Mouse (Mus musculus) T-cell, adult 2 months (primary cell): ENCODE measurements around the gene Tfeb.

Experiments
- DNase-seq: peaks from one replicate; pipeline ENCODE4 v3.0.0; 2022; ENCODE audit warnings: low spot score

Gene Tfeb

DNA sequence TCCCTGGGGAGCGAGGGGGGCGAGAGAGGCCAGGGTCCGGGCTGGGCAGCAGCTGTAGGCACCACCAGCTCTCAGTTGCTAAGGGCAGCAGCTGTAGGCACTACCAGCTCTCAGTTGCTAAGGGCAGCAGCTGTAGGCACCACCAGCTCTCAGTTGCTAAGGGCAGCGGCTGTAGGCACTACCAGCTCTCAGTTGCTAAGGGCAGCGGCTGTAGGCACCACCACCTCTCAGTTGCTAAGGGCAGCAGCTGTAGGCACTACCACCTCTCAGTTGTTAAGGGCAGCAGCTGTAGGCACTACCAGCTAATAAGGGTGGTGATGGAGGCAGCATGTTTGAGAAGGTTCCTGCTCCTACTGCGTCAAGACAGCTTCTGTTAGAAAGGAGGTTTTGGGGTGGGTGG, 52.2 kb downstream of the Tfeb start:
- DNase-seq = no peak

DNA sequence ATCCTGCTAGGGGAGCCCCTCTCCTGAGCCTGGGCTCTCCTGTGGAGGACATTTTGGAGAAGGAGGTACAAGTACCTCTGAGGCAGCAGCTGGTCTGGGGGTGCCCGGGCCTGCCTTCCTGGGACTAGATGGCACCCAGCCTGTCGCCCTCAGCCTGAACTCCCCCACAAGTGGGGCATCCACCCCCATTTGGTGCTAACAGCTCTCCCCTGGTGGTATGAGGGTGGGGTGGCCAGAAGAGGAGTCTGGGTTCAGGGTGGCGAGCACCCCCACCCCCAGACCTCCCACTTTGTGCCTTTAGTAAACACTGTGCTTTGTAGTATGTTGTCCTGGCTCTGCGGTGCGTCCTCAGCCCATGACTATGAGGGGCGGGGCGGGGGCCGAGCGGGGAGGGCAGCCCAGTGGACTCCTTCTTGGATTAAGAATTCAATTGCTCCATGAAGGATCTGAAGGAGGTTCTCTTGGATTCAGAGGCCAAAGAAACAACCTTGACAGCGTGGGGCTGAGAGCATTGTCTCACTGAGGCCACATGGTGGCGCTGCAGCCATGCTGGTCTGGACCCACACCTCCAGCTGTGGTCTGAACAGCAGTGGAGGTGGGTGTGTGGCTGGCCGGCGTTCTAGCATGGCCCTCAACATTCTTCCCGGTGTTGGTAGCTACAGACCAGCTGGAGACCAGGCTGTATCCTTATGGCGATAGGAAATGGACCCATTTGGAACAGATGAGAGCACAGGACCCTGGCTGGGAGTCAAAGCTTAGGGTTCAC, 55.5 kb downstream of the Tfeb start:
- peak; percentile 45 for DNase-seq

DNA sequence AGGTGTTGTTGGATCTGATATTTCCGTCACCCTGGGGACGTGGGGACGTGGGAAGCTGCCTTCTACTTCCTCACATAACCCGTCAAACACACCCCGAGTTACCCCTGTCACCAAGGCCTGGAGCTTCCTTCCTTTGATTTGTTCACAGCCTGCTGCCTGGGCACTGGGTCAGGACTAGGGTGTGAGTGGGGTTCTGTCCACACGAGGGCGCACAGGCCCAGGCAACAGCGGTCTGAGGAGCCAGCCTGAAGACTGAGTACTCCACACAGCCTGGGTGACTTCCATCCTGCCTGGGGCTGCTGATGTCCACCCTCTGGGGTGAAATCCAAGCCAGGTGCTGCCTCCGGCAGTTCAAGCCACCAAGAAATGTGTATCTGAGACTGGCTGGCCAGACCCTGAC, 56.5 kb downstream of the Tfeb start:
- DNase-seq = peak; percentile 68

DNA sequence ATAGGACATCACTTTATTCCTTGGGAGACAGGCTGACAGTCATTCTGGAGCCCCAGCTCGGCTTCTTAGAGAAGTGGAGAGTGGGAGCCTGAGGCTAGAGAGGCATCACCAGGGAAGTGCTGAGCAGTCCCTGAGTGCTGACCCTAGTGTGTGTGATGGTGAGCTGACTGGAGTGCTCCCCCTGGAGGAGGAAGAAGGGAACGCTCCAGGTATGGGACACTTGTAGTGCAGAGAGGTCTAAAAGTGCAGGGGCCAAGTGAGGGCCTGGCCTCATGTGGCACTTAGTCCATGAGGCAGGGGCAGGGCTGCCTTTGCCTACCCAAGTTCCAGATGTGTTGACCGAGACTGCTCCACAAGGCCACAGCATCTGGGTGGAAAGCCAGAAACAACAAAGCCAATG, 58.6 kb downstream of the Tfeb start:
- DNase-seq = peak; percentile 24

DNA sequence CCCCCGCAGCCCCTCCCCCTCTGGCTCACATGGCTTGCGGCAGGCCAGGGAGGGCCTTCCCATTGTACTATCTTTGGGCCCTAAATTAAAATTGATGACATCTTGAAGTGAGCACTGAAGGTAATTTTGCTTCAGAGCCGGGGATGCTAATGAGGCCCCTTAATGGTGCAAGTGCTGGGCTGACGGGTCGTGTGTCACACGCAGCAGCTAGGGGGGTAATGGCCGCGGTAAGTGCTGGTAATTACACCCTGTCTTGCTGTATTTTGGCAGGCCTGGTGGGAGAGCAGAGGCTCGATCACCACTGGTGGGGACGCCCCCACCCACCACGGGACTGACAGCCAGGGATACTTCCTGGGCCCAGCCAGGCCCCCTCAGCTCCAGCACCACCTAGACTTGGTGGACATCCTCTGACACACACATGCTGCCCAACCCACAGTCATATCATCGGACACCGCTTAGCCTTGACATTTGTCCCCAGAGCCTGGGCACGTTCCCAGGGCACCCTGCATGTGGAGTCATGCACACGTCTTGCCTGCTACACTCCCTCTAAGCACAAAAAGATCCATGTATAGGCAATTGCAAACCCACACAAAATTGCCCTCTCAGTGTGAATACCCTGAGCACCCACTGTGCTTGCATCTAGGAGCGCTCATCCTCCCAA, 59.5 kb downstream of the Tfeb start:
- DNase-seq = no peak

DNA sequence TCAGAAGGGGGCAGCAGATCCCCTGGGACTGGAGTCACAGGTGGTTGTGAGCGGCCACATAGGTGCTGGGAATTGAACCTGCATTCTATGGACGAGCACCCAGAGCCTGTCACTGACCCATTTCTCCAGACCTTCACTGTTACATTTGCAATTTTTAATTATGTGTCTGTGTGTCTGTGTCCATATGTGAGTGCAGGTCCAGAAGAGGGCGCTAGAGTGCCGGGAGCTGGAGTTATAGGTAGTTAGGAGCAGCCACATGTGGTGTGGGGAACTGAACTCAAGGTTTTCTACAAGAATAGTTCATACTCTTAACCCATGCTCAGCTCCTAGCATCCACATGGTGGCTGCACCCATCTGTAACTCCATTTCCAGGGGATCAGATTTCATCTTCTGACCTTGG, 60.1 kb downstream of the Tfeb start:
- DNase-seq = no peak

DNA sequence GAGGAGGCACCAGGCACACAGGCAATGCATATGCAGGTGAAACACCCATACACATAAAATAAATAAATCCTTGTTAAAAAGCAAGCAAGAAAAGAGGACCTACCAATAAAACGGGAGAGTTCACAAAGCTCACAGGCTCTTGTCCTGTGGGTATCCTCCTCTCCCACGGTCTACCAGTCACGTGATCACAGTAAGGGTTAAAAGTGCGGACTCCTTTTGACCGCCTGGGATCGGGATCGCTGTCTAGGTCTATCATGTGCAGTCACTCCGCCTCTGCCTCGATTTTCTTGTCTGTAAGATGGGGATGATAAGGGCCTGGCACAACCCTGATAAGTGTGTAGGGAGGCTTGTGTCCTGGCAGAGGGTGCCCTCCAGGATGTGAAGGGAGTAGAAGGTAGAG, 60.6 kb downstream of the Tfeb start:
- DNase-seq = no peak

DNA sequence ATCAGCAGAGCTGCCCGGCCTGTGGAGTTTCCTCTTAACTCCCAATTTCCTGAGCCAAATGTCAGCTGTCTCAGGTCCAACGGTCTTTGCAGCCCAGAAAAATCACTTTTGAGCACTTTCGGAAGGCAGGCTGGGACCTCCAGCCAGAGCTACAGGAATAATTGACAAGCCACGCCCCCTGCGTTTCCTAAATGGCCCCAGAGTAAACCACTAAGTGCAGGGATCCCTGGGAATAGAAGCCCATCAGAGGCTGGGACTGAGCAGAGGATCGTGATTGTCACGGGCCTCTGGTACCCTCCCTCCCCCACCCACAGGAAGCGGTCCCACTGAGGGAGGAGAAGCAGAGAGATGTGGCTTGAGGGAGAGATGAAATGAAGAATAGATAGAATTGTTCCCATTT, 66.0 kb downstream of the Tfeb start:
- no peak for DNase-seq

DNA sequence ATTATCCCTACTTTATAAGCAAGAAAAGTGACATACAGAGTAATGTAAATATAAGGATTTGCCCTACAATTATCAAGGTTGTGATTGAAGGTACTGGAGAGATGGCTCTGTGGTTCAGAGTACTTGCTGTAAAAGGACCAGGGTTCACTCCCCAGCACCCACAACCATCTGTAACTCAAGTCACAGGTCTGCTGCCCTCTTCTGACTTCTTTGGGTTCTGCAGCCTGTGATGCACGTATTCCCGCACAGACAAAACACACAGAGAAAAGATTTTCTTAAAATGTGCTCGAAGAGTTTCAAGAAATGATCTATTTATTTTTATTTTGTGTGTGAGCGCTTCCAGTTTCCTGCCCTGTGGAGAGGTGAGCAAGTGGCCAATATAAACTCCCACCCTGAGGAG, 66.8 kb downstream of the Tfeb start:
- no peak for DNase-seq

DNA sequence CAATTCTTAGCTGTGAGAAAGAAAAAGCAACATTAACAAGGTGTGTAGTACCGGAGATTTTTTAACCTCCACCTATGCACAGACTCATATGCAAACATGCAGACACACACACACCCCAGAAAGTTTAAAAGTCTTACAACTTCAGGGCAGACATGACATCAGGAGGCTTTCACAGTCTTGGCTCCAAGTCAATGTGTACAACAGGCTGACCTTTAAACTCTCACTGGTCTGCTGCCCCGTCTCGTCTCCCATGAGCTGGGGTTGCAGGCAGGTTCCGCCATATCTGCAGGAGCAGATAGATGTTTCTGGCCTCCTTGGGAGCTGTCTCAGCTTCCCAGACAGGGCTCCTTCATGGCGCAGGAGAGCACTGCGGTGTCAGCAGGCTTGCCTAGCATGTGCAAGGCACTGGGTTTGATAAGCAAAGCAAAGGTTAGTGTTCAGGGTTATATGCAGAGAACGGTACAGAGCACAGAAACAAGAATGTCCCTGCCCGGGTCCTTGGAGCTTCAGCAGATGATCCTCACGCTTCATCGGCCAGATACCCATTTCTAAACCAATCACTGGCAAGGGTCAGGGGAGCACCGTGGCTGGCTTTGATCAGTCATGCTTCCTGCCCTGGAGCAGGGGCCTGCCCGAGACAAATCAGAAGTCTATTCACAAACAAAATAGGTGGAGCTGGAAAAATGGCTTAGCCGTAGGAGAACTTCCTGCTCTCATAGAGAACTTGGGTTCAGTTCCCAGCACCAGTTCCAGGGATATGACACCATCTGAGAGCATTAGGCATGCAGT, 68.4 kb downstream of the Tfeb start:
- DNase-seq = no peak

DNA sequence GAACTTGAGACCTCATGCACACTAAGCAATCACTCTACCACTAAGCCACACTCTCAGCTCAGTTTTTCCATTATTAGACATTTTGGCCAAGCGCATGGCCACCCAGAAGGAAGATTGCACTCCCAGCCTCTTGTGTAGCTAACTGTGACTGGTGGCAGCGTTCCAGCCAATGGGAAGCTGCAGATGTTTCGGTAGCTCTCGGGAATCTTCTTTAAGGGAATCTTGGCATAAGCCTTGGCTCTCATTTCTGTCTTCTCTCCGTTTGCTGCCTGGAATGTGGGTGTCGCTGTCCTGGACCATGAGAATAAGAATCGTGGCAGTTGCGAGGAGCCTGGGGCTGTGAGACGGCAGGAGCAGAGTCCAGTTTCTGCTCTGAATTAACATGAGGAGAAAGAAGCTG, 69.4 kb downstream of the Tfeb start:
- no peak for DNase-seq

DNA sequence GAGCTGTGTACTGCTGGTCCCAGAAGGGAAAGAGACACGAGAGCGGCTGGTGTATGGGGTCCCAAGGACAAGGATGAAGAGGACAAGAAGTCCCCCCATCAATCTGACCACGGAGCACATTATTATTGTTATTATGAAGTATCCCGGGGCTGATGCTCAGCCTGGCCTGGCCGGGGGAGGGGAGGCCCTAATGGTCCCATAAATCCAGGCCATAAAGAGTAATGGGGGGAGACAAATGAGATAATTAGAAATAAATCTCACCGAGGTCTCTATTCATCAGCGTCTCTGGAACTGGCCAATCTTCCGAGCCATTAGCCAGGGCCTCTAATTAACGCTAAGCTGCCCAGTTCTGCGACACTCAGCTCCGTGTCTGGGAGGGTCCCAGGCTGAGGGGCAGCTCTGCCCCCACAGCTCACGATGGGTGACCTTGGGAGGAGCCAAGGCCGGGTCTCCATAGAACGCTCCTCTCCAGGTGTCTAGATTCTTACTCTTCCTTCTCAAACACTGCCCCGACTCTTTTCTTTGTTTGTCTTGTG, 74.5 kb downstream of the Tfeb start:
- no peak for DNase-seq

DNA sequence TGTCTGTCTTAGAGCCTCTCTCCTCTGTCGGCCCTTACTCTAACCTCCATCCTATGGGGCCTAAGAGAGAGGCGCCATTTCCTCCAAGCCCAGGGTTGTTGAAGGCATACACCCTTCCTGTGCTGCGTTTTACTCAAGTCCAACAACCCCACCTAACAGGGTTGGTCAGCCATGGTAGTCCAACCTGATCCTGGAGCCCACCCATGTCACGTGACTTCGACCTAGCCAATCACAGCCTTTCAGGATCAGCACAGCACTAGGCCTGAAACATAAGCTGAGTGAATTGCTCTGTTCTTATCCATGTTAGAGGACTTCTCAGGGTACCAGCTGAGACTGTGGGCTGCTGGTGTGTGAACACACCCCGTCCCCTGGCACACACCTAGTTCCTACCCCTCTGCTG, 75.4 kb downstream of the Tfeb start:
- no peak for DNase-seq

DNA sequence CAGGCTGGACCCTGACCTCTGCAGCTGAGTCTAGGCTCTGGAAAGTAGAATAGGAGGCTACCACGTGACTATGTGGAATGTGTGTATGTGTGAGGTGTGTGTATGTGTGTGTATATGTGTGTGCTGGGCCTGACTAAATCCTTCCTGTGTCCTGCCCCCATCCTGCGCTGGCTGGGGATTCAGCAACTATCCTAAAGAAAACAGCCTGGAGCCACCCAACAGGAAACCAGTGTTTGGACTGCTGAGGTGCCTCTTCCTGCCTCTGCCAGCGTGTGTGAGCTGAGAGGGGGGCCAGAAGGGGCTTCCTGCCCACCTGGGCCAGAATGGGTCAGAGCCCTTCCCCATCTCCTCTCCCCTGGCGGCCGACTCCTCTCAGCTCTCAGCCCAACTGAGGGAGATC, 76.8 kb downstream of the Tfeb start:
- DNase-seq = no peak

DNA sequence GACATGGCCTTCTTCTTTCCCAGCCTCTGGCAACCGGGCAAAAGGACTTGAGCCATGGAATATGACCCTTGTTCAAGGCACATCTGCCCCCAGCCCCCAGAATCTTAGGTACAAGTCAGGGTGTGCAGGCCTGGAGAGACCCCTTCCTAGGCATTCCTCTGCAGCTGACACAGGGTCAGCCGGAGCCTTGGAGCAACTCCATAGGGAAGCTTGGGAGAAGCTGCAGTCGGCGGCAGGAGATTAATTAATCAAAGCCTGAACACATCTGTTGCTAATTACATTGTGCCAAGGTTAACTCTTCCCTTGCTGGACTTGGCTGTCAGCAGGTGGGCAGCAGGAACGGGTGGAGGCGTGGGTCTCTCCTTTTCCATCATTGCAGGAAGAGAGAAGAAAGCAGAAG, 77.7 kb downstream of the Tfeb start:
- no peak for DNase-seq

DNA sequence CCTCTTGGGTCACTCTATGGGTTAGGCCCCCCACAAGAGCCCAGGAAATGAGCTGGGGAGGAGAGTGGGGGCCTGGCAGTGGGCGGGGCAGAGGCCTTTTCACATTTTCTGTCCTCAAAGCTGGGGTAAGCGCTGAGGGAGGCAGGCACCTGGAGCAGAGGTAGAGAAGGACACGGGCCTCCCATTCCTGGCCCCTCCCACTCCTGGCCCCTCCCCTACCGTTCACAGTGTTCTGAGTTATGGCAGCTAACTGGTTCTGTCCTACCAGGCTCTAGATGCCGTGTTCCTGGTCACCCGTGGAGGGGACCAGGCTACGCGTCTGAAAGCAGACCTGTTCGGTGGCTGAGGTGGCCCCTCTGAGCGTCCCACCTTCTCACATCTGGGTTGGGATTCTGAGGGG, 78.6 kb downstream of the Tfeb start:
- DNase-seq = no peak

DNA sequence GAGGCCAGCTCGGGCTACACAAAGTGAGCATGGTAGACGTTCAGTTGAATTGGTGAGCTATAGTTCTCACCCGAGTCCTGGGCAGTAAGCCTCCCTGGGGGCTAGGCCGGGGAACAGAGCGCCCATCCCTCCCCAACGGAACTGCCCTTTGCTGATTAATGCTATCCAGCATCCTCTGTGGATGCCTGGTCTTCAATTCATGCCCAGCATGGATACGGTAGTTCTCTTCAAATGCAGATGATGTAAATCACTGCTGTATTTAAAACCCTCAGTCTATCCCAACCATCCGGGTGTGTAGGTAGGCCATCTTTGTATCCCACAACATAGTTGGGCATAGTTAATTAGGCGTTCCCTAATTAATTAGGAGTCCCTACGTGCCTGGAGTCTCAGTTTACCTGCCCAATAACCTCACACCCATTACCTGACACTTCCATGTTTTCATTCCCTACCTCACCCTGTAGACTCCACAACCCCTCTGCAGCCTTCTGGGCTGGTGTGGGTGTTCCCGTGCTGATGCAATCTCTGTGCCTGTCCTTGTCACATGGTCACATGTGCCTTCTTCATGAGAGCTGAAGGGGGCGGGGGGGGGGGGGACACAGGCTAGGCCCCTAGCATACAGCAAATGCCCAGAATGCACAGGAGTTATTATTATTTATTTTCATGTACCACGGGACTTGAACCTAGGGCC, 81.4 kb downstream of the Tfeb start:
- no peak for DNase-seq

DNA sequence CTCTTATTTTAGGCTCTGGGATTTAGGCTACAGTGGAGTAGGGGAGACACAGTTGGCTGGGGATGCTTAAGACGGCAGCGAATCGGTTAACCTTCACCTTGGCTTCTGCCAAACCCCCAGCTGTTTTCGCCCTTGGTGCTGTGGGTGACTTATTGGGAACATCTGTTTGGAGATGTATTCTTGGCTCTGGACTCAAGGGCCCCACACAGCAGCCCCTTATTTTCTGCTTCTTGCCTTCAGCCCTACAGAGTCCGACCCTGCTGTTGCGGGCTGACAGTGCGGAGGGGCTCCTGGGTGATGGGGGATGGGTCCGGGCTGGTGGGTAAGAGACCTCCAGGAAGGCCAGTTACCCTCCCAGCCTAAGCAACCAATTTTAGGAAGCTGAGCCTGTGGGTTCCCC, 84.5 kb downstream of the Tfeb start:
- DNase-seq = no peak

DNA sequence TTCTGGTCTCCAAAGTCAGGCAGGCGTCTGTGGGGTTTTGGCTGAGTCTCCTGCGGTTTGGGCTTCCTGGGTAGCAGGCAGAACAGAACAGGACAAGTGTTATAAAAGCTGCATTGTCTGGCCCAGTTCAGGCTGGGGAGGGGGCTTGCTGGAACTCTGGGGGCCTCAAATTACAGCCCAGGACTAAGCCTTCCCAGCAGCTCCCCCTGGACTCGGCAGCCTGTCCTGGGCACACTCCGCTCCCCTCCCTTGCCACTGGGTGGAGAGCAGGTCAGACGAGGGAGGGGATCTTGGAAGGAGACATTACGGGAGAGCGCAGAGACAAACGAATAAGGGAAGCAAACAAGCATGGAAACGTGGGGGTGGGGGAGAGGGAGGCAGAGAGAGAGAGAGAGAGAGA, 94.3 kb downstream of the Tfeb start:
- DNase-seq = no peak

DNA sequence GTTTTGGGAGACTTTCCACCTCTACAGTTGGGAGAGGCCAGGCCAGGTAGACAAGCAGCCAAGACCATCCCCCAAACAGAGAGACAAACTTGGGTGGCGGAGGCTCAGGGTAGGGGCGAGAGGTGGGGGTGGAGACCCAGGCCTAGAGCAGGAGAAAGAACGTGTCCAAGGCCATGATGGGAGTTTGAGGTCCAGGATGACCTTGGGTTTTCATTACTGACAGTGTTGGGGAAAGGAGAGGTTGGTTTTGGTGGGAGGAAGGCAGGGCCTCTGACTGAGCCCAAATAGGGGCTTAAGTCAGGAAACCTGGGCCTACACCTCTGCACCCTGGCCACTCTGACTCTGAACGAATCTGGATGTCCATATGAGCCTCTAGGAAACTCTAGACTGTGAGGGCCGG, 94.9 kb downstream of the Tfeb start:
- no peak for DNase-seq

DNA sequence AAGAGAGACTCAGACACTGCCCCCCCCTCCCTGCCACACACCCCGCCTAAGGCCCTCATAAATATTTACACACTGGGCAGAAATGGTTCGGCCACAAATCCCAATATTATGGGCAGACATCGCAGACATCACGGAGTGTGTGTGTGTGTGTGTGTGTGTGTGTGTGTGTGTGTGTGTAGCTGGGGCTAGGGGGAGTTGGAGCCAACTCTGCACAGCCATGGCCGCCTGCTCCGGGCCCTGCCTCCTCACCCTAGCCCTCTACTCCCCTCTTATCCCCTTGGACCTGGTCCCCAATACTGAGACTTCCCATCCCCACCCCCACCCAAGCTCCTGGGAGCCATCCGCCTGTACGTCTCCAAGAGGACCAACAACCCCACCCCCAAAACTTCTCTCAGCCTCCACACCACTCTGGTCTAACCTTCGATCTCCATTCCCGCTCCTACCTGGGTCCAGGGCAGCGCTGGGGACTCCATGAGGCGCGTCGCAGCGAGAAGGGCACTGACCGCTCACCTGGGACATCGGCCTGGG, 95.7 kb downstream of the Tfeb start:
- no peak for DNase-seq

DNA sequence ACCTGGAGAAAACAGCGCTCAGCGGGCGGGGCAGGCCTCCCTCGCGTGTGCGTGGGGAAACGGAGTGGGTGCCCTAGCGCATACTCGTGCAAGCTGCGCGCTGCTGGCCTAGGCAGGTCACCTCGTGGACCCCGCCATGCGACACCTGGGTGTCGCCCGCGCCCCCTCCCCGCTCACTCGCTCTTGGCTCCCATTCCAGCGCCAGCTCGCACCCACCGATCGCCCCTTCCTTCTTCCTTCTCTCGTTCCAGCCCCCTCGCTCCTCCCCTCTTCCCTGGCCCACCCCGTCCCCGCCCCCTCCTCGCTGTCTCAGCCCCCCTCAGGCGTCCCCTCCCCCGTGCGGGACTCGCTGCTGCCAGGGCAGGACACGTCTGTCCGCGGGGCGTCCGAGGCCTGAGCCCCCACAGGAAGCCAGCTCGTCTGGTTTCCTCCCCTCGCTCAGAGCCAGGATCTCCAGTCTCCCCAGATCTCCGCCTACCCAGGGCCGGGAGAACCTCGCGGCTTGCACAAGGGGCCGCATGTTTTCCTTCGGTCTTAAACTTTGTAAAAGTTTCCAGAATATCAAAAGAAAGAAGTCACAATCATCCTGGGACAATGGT, 96.3 kb downstream of the Tfeb start:
- no peak for DNase-seq
